Mouse (Mus musculus) lung, embryonic 14.5 days (tissue): ENCODE measurements around the gene Scaper. TPM values are rescaled to one million over a fixed set of nuclear protein-coding genes. Genes with fewer than 3 reads are reported as not detected.

Experiments used
- ATAC-seq: fragments of 200-750 bp; cut with Nextera tagmentation; 2 replicates; pipeline ENCODE4 v1.8.0; 2017; ENCODE audit warnings: mild to moderate bottlenecking, moderate TSS enrichment, moderate library complexity; ENCODE audit not compliant: insufficient read depth
- DNase-seq: peaks from one replicate; pipeline ENCODE4 v3.0.0-alpha.2; 2015
- H3K27ac ChIP-seq: fragments of 300-500 bp; sonication (generic); 2 replicates; pipeline ENCODE4 v1.5.1; 2014; ENCODE audit warnings: low read depth, mild to moderate bottlenecking, moderate library complexity
- H3K27me3 ChIP-seq: fragments of 300-500 bp; sonication (generic); 2 replicates; pipeline ENCODE4 v1.6.1; 2014; ENCODE audit warnings: low read length, control low read depth; ENCODE audit not compliant: insufficient read depth
- H3K36me3 ChIP-seq: fragments of 300-500 bp; sonication (generic); 2 replicates; pipeline ENCODE4 v1.6.1; 2014; ENCODE audit warnings: control low read depth; ENCODE audit not compliant: insufficient read depth
- H3K4me1 ChIP-seq: fragments of 300-500 bp; sonication (generic); 2 replicates; pipeline ENCODE4 v1.6.1; 2014; ENCODE audit warnings: antibody characterized with exemption, control low read depth; ENCODE audit not compliant: insufficient read depth
- H3K4me2 ChIP-seq: fragments of 300-500 bp; sonication (generic); 2 replicates; pipeline ENCODE4 v1.6.1; 2014; ENCODE audit warnings: mild to moderate bottlenecking
- H3K4me3 ChIP-seq: fragments of 300-500 bp; sonication (generic); 2 replicates; pipeline ENCODE4 v1.5.1; 2014; ENCODE audit warnings: low read depth, low read length
- H3K9ac ChIP-seq: fragments of 300-500 bp; sonication (generic); 2 replicates; pipeline ENCODE4 v1.6.1; 2014
- H3K9me3 ChIP-seq: fragments of 300-500 bp; sonication (generic); 2 replicates; pipeline ENCODE4 v1.6.1; 2016; ENCODE audit warnings: low read depth, low read length, control low read depth
- CTCF ChIP-seq: IDR thresholded peaks from 2 replicates; pipeline ENCODE4 v1.5.1; 2016; ENCODE audit warnings: antibody characterized with exemption, low read depth
- WGBS: fragments of 180-500 bp; shearing (Covaris S2); extraction: QIAGEN DNeasy Blood & Tissue Kit; methylation state at CpG from one replicate; pipeline ENCODE4 v1.1.7; 2014; 5-methylcytosine and 5-hydroxymethylcytosine counted together
- polyA plus RNA-seq: library from polyadenylated mRNA; unstranded; fragments of >200 nt; fragmentation: Nextera tagmentation; extraction: Ambion mirVana; gene quantifications from 2 replicates; pipeline ENCODE4 v1.2.1, GENCODE M21; 2014

Gene Scaper
- polyA plus RNA-seq, 1 experiment from 2014 or later: 7.1 TPM

DNA sequence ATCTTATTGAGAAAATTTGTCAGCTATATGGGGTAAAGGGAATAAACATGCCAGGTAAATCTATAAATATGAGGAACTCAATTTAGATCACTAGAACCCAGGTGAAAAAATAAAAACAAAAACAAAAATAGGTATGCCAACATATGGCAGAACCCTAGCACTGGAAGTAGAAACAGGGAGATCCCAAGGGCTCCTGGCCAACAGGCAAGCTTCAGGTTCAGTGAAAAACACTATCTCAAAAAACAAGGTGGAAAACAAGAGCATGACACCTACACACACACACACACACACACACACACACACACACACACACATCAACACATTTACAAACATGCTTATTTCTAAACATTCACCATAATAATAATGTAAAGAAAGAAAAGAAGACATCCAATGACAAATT lies 21.2 kb downstream of the Scaper start:
- Histone ChIP-seq H3K9ac (no peak overlapping the region), H3K9me3 (no peaks in the 10 kb centered on the region), H3K4me1 (no peaks in the 10 kb centered on the region), H3K27ac (no peak overlapping the region), H3K4me3 (no peak overlapping the region), H3K36me3 (no peaks in the 10 kb centered on the region), H3K27me3 (no peaks in the 10 kb centered on the region), H3K4me2 (no peak overlapping the region)
- ATAC-seq: no peak
- no peak for DNase-seq
- TF ChIP-seq CTCF: no peak

DNA sequence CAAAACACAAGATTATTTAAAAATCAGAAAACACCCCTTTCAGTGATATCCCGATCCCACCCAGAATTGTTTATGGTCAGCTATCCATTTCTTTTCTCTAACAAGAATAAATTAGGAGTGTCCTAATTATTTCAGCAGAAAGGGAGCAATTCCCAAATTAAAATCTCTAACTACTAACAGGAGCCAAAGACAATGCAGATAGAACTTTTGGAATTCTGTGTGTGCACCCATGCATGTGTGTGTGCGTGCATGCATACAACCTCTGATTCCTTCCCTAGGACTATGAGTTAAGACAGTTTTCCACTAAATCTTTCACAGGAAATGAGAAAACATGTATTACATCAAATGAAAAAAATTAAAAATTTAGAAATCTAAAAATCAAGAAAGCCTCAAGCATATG lies 26.4 kb downstream of the Scaper start:
- H3K9me3 ChIP-seq: no peaks in the 10 kb centered on the region
- no peaks in the 10 kb centered on the region for H3K4me1 ChIP-seq
- H3K36me3 ChIP-seq: no peaks in the 10 kb centered on the region
- H3K9ac ChIP-seq: no peak overlapping the region
- ATAC-seq: no peak
- H3K27ac ChIP-seq: no peak overlapping the region
- DNase-seq: no peak
- no peaks in the 10 kb centered on the region for H3K27me3 ChIP-seq
- TF ChIP-seq CTCF: no peak
- H3K4me2 ChIP-seq: no peak overlapping the region
- 89% methylated on average over 2 of the region's 2 CpGs for WGBS
- no peak overlapping the region for H3K4me3 ChIP-seq

DNA sequence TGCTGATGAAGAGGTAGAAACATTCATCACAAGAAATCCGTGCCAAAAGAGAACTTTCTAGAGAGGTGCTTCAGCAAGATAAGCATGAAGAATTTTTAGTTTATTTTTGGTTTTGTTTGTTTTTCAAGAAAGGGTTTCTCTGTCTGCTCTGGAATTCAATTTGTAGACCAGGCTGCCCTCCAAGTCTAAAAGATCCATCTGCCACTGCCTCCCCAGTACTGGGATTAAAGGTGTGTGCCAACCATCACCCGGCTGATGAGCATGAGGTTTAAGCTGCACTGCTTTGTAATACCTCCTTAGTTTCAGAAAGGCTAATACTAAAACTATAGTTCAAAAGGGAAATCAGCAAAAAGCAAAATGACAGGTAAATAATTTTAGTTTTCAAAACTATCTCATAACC lies 35.0 kb downstream of the Scaper start:
- ATAC-seq (no peak), DNase-seq (no peak)
- H3K27me3 ChIP-seq: no peaks in the 10 kb centered on the region
- no peak overlapping the region for H3K4me3 ChIP-seq
- H3K36me3 ChIP-seq: no peaks in the 10 kb centered on the region
- 61% methylated on average over 2 of the region's 2 CpGs for WGBS
- H3K4me1 ChIP-seq: no peaks in the 10 kb centered on the region
- H3K9me3 ChIP-seq: no peaks in the 10 kb centered on the region
- H3K9ac ChIP-seq: no peak overlapping the region
- no peak overlapping the region for H3K27ac ChIP-seq
- TF ChIP-seq CTCF: no peak
- H3K4me2 ChIP-seq: no peak overlapping the region

DNA sequence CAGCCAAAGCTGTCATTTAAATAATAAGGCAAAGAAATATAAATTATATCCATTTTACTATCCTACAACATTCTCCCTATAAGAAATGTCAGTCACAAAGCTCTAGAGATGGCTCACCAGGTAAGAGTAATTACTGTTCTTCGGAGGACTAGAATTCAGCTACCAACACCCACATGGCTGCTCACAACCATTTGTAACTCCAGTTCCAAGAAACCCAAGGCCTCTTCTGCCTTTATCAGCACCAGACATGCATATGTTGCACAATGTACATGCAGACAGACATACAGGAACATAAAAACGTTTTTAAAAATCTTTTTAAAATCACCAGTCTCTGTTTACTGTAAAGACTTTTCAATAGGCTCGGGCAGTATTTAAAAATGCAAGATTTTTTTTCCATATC lies 36.3 kb downstream of the Scaper start:
- Histone ChIP-seq H3K27ac (no peak overlapping the region), H3K4me3 (no peak overlapping the region), H3K4me2 (no peak overlapping the region), H3K36me3 (no peaks in the 10 kb centered on the region), H3K4me1 (no peaks in the 10 kb centered on the region), H3K9me3 (no peaks in the 10 kb centered on the region), H3K9ac (no peak overlapping the region), H3K27me3 (no peaks in the 10 kb centered on the region)
- TF ChIP-seq CTCF: no peak
- 59% methylated on average over 3 of the region's 3 CpGs for WGBS
- no peak for ATAC-seq
- DNase-seq: no peak

DNA sequence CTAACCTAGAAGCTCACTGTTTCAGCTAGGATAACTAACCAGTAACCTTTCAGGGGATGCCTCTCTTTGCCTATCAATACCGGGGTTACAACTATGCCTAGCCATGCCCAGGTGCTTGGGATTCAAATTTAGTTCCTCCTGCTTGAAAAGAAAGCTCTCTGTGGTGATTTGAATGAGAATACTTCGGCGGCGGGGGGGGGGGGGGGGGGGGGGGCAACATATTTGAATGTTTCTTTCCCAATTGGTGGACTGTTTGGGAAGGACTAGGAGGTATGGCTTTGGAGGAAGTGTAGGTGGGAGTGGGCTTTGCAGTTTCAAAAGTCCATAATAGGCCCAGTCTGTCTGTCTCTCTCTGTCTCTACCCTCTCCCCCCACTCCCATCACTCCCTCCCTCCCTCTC lies 37.4 kb downstream of the Scaper start:
- Histone ChIP-seq H3K36me3 (no peaks in the 10 kb centered on the region), H3K27me3 (no peaks in the 10 kb centered on the region), H3K4me2 (no peak overlapping the region), H3K9ac (no peak overlapping the region), H3K4me1 (no peaks in the 10 kb centered on the region), H3K27ac (no peak overlapping the region), H3K9me3 (no peaks in the 10 kb centered on the region), H3K4me3 (no peak overlapping the region)
- 59% methylated on average over 4 of the region's 4 CpGs for WGBS
- ATAC-seq: no peak
- no peak for TF ChIP-seq CTCF
- no peak for DNase-seq

DNA sequence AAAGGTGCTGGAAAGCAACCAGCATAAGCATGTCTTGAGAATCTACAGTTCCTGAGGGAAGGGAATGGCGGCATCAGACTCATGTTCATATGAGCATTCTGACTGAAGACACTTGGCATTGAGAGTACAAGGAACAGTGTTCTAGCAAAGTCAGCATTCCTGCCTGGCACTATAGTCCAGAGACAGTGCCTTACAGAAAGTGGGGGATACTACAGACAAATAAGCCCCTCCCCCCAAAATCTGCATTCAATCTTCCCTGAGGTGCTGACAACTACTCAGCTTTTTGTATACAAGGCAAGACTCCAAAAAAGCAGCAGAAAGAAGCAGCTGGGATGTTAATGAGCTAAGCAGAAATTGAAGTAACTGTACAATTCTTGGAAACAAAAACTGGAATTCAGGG lies 59.9 kb downstream of the Scaper start:
- no peaks in the 10 kb centered on the region for H3K4me1 ChIP-seq
- 82% methylated on average over 1 of the region's 1 CpGs for WGBS
- TF ChIP-seq CTCF: no peak
- H3K4me2 ChIP-seq: no peak overlapping the region
- no peaks in the 10 kb centered on the region for H3K9me3 ChIP-seq
- H3K27ac ChIP-seq: no peak overlapping the region
- H3K9ac ChIP-seq: no peak overlapping the region
- no peaks in the 10 kb centered on the region for H3K27me3 ChIP-seq
- ATAC-seq (peak; percentile 41; the same call in 1 of the 2 replicates), DNase-seq (peak; percentile 57)
- H3K4me3 ChIP-seq: no peak overlapping the region
- H3K36me3 ChIP-seq: no peaks in the 10 kb centered on the region

DNA sequence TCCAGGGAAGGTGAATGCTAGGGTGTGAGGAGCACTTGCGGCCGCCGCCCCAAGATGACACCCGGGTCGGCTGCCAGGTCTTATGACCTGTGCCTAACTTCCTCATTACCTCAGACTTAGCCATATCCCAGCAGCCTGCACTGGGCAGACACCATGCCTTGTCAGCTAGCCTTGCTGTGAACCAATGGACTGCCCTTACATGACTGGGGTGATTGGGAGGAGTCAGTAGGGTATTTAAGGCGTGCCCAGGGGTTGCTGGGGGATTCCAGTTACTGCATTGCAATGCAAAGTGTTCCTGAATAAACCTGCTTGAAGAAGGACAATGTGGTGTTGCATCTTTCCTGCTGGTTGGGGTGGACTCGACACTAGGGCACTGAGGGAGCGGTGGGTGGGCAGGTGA lies 148.5 kb downstream of the Scaper start:
- no peaks in the 10 kb centered on the region for H3K36me3 ChIP-seq
- TF ChIP-seq CTCF: no peak
- H3K4me2 ChIP-seq: no peak overlapping the region
- ATAC-seq (no peak), DNase-seq (no peak)
- H3K4me3 ChIP-seq: no peak overlapping the region
- H3K9me3 ChIP-seq: no peaks in the 10 kb centered on the region
- no peaks in the 10 kb centered on the region for H3K27me3 ChIP-seq
- no peak overlapping the region for H3K9ac ChIP-seq
- H3K4me1 ChIP-seq: no peaks in the 10 kb centered on the region
- H3K27ac ChIP-seq: no peak overlapping the region
- 82% methylated on average over 8 of the region's 8 CpGs for WGBS

DNA sequence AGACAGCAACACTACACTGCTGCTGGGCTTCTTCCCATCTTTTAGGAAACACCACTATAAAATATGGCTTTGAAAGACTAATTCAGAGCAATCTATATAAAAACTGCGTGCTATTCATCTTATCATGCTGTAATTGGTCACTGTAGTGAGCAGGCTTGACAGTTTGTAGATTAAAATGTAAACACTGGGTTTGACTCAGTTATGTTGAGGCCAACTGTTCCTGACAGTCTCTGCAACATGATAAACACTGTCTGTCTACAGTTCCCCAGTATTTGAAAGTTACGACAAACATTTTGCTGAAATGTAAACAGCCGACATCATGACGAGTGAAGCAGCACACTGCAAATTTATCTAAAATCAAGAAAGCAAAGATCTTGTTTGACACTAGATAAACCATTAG lies 225.9 kb downstream of the Scaper start:
- TF ChIP-seq CTCF: no peak
- no peaks in the 10 kb centered on the region for H3K27me3 ChIP-seq
- no peaks in the 10 kb centered on the region for H3K4me1 ChIP-seq
- H3K4me3 ChIP-seq: no peak overlapping the region
- H3K9ac ChIP-seq: no peak overlapping the region
- 20% methylated on average over 4 of the region's 4 CpGs for WGBS
- H3K9me3 ChIP-seq: no peaks in the 10 kb centered on the region
- no peaks in the 10 kb centered on the region for H3K36me3 ChIP-seq
- no peak overlapping the region for H3K27ac ChIP-seq
- H3K4me2 ChIP-seq: no peak overlapping the region
- ATAC-seq (peak; percentile 92), DNase-seq (peak; percentile 69)
